Mouse (Mus musculus) bone marrow, adult 2 months (tissue): ENCODE measurements around the gene Cgnl1.

Experiments
- CTCF ChIP-seq: fragments of 200-500 bp; IDR thresholded peaks from 2 replicates; pipeline ENCODE4 v1.5.1; 2011; ENCODE audit warnings: low read length, control low read depth; ENCODE audit not compliant: control insufficient read depth, insufficient read depth
- POLR2A ChIP-seq: fragments of 200-500 bp; IDR thresholded peaks from 2 replicates; pipeline ENCODE4 v1.6.1; 2011; ENCODE audit warnings: low read depth, mild to moderate bottlenecking, control low read depth, low read length, borderline replicate concordance; ENCODE audit not compliant: control insufficient read depth

- TF ChIP-seq POLR2A = no peak
- no peak for TF ChIP-seq CTCF
These were observed 42.2 kb upstream of the Cgnl1 start for GRCm38 (mm10) chr9:71813565-71813964.
